Mouse (Mus musculus) brown adipose tissue, adult 24 weeks (tissue): ENCODE data around the gene Abi2. TPM values are rescaled to one million over a fixed set of nuclear protein-coding genes. Genes with fewer than 3 reads are reported as not detected.

ENCODE experiments used
- H3K27ac ChIP-seq: fragments of 200-500 bp; replicated peaks from 2 replicates; pipeline ENCODE4 v1.5.1; 2012; ENCODE audit warnings: low read depth, mild to moderate bottlenecking, low read length
- H3K4me1 ChIP-seq: fragments of 200-500 bp; 2 replicates; pipeline ENCODE4 v1.6.1; 2012; ENCODE audit warnings: low read length, mixed read lengths; ENCODE audit not compliant: control insufficient read depth, insufficient read depth, insufficient read length
- H3K4me3 ChIP-seq: fragments of 200-500 bp; 2 replicates; pipeline ENCODE4 v1.5.1; 2012; ENCODE audit warnings: low read depth, mild to moderate bottlenecking, low read length, moderate library complexity; ENCODE audit not compliant: insufficient read depth
- polyA plus RNA-seq: library from polyadenylated mRNA; stranded (reverse); fragments of >200 nt; gene quantifications from 2 replicates; pipeline ENCODE4 v1.2.4, GENCODE M21; 2012; ENCODE audit not compliant: missing spikeins, insufficient read depth, insufficient read length

Abi2 gene
- polyA plus RNA-seq, 1 experiment, result 11.4 TPM

- Histone ChIP-seq H3K4me1 (no peaks in the 10 kb centered on the region), H3K4me3 (no peak overlapping the region), H3K27ac (no peak overlapping the region)
Observed at GRCm38 (mm10) chr1:60449896-60450295, 40.5 kb downstream of the Abi2 start.

GRCm38 (mm10) chr1:60460623-60461022 lies 51.2 kb downstream of the Abi2 start:
- H3K4me1 ChIP-seq, result no peaks in the 10 kb centered on the region
- H3K27ac ChIP-seq, result no peak overlapping the region
- no peak overlapping the region for H3K4me3 ChIP-seq

GRCm38 (mm10) chr1:60469491-60469890 lies 60.1 kb downstream of the Abi2 start:
- Histone ChIP-seq H3K27ac (no peak overlapping the region), H3K4me1 (no peaks in the 10 kb centered on the region), H3K4me3 (no peak overlapping the region)

- no peak overlapping the region for H3K27ac ChIP-seq
- no peaks in the 10 kb centered on the region for H3K4me1 ChIP-seq
- H3K4me3 ChIP-seq, result no peak overlapping the region
Observed at GRCm38 (mm10) chr1:60470541-60470940, 61.1 kb downstream of the Abi2 start.

GRCm38 (mm10) chr1:60481561-60481960 lies 72.1 kb downstream of the Abi2 start:
- no peaks in the 10 kb centered on the region for H3K4me1 ChIP-seq
- H3K27ac ChIP-seq, result no peak overlapping the region
- no peak overlapping the region for H3K4me3 ChIP-seq

GRCm38 (mm10) chr1:60482881-60483280 lies 73.5 kb downstream of the Abi2 start:
- Histone ChIP-seq H3K27ac (no peak overlapping the region), H3K4me3 (no peak overlapping the region)

GRCm38 (mm10) chr1:60485649-60486048 lies 76.2 kb downstream of the Abi2 start:
- H3K4me1 ChIP-seq, result no peaks in the 10 kb centered on the region

More at GRCm38 (mm10) chr1:60482881-60483280, 73.5 kb downstream of the Abi2 start:
- no peaks in the 10 kb centered on the region for H3K4me1 ChIP-seq

GRCm38 (mm10) chr1:60488635-60489034 lies 79.2 kb downstream of the Abi2 start:
- H3K27ac ChIP-seq, result no peak overlapping the region

More at GRCm38 (mm10) chr1:60485649-60486048, 76.2 kb downstream of the Abi2 start:
- H3K4me3 ChIP-seq, result no peak overlapping the region
- no peak overlapping the region for H3K27ac ChIP-seq

GRCm38 (mm10) chr1:60489660-60490059 lies 80.2 kb downstream of the Abi2 start:
- no peak overlapping the region for H3K4me3 ChIP-seq
- H3K27ac ChIP-seq, result no peak overlapping the region

More at GRCm38 (mm10) chr1:60488635-60489034, 79.2 kb downstream of the Abi2 start:
- Histone ChIP-seq H3K4me3 (no peak overlapping the region), H3K4me1 (no peaks in the 10 kb centered on the region)

GRCm38 (mm10) chr1:60490510-60490909 lies 81.1 kb downstream of the Abi2 start:
- H3K4me3 ChIP-seq, result no peak overlapping the region
- H3K4me1 ChIP-seq, result no peaks in the 10 kb centered on the region
- no peak overlapping the region for H3K27ac ChIP-seq

More at GRCm38 (mm10) chr1:60489660-60490059, 80.2 kb downstream of the Abi2 start:
- H3K4me1 ChIP-seq, result no peaks in the 10 kb centered on the region

- no peak overlapping the region for H3K4me3 ChIP-seq
- H3K4me1 ChIP-seq, result no peaks in the 10 kb centered on the region
- H3K27ac ChIP-seq, result no peak overlapping the region
Observed at GRCm38 (mm10) chr1:60492404-60492803, 83.0 kb downstream of the Abi2 start.

- Histone ChIP-seq H3K4me3 (no peak overlapping the region), H3K4me1 (no peaks in the 10 kb centered on the region), H3K27ac (no peak overlapping the region)
Observed at GRCm38 (mm10) chr1:60493421-60493820, 84.0 kb downstream of the Abi2 start.

GRCm38 (mm10) chr1:60503456-60503855 lies 94.0 kb downstream of the Abi2 start:
- H3K27ac ChIP-seq, result no peak overlapping the region
- no peaks in the 10 kb centered on the region for H3K4me1 ChIP-seq
- H3K4me3 ChIP-seq, result no peak overlapping the region

- Histone ChIP-seq H3K27ac (no peak overlapping the region), H3K4me1 (no peaks in the 10 kb centered on the region), H3K4me3 (no peak overlapping the region)
Observed at GRCm38 (mm10) chr1:60510584-60510983, 101.2 kb downstream of the Abi2 start.

GRCm38 (mm10) chr1:60530107-60530506 lies 120.7 kb downstream of the Abi2 start:
- Histone ChIP-seq H3K4me1 (no peaks in the 10 kb centered on the region), H3K4me3 (no peak overlapping the region), H3K27ac (no peak overlapping the region)

GRCm38 (mm10) chr1:60530636-60531035 lies 121.2 kb downstream of the Abi2 start:
- no peak overlapping the region for H3K27ac ChIP-seq
- H3K4me3 ChIP-seq, result no peak overlapping the region
- no peaks in the 10 kb centered on the region for H3K4me1 ChIP-seq
